Mouse (Mus musculus) forebrain, embryonic 14.5 days (tissue): ENCODE measurements around the gene Prkar1a. TPM values are rescaled to one million over a fixed set of nuclear protein-coding genes. Genes with fewer than 3 reads are reported as not detected.

Experiments
- ATAC-seq: fragments of 200-750 bp; cut with Nextera tagmentation; 2 replicates; pipeline ENCODE4 v1.8.0; 2017; ENCODE audit warnings: mild to moderate bottlenecking, moderate library complexity
- DNase-seq: peaks from one replicate; pipeline ENCODE4 v3.0.0-alpha.2; 2015; ENCODE audit warnings: low spot score
- H3K27ac ChIP-seq: fragments of 300-500 bp; sonication (generic); 2 replicates; pipeline ENCODE4 v1.5.1; 2014; ENCODE audit warnings: low read depth, mild to moderate bottlenecking, control low read depth, low read length, moderate library complexity
- H3K27me3 ChIP-seq: fragments of 300-500 bp; sonication (generic); replicated peaks from 2 replicates; pipeline ENCODE4 v1.6.1; 2014; ENCODE audit warnings: low read length, control low read depth, mixed read lengths; ENCODE audit not compliant: control insufficient read depth, insufficient read depth
- H3K36me3 ChIP-seq: fragments of 300-500 bp; sonication (generic); 2 replicates; pipeline ENCODE4 v1.6.1; 2014; ENCODE audit warnings: low read length, control low read depth; ENCODE audit not compliant: control insufficient read depth, insufficient read depth
- H3K4me1 ChIP-seq: fragments of 300-500 bp; sonication (generic); 2 replicates; pipeline ENCODE4 v1.6.1; 2014; ENCODE audit warnings: antibody characterized with exemption, low read length, control low read depth; ENCODE audit not compliant: control insufficient read depth, insufficient read depth
- H3K4me2 ChIP-seq: fragments of 300-500 bp; sonication (generic); 2 replicates; pipeline ENCODE4 v1.6.1; 2014; ENCODE audit warnings: mild to moderate bottlenecking, control low read depth, low read length
- H3K4me3 ChIP-seq: fragments of 300-500 bp; sonication (generic); 2 replicates; pipeline ENCODE4 v1.5.1; 2014; ENCODE audit warnings: low read depth, low read length, control low read depth
- H3K9ac ChIP-seq: fragments of 300-500 bp; sonication (generic); 2 replicates; pipeline ENCODE4 v1.6.1; 2014; ENCODE audit warnings: mild to moderate bottlenecking, low read length, control low read depth, moderate library complexity
- H3K9me3 ChIP-seq: fragments of 300-500 bp; sonication (generic); replicated peaks from 2 replicates; pipeline ENCODE4 v1.6.1; 2016; ENCODE audit warnings: low read length, control low read depth, mixed read lengths; ENCODE audit not compliant: control insufficient read depth
- WGBS: fragments of 180-500 bp; shearing (Covaris S2); extraction: QIAGEN DNeasy Blood & Tissue Kit; methylation state at CpG from one replicate; pipeline ENCODE4 v1.1.7; 2014; 5-methylcytosine and 5-hydroxymethylcytosine counted together
- polyA plus RNA-seq: library from polyadenylated mRNA; unstranded; fragments of >200 nt; fragmentation: Nextera tagmentation; extraction: Ambion mirVana; gene quantifications from 2 replicates; pipeline ENCODE4 v1.2.1, GENCODE M21; 2014

Prkar1a gene
- polyA plus RNA-seq, 1 experiment from 2014 or later: 504 TPM

DNA sequence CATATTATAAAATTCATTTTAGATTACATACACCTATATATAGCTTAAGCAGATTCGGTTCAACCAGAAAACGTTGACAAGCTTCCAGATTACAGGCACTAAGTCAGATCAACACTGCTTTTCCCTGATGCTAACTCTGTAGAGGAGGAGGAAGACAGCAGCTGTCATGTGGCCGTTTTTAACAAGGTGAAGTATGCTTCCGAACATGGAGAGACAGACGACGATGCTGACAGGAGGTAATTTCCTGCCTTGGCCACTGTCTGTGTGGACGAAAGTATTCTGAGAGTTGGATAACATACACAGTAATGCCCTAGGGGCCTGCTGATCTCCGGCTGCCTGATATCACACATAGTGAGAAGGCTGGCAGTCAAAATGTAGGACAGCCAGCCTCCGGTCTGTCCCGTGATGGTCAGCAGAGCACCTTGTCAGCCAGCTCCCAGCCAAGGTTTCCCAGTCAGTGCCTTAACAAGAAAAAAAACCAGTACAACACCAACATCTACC is 20.1 kb upstream of the Prkar1a start:
- H3K4me2 ChIP-seq: no peak overlapping the region

DNA sequence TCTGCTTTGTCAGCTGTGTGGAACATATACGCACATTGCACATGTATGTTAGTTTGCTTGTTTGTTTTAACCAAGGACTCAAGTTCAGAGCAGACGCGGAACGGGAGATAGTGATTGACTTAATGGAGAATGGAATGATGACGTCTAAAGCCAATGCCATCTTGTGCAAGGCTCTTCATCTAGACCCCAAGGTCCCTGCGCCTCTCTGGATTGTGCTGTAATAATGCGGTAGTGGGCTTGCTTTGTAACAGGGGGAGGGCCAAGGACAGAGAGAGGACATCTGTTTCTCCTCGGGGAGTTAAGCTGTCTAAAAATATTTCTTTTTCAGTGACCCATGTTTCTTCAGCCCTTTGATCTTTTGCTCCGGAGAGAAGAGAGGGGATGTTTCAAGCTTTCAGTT is 14.3 kb upstream of the Prkar1a start:
- Histone ChIP-seq H3K4me2 (no peak overlapping the region), H3K4me1 (no peaks in the 10 kb centered on the region), H3K36me3 (no peaks in the 10 kb centered on the region), H3K27me3 (no peaks in the 10 kb centered on the region), H3K4me3 (no peak overlapping the region), H3K27ac (no peak overlapping the region), H3K9me3 (no peaks in the 10 kb centered on the region), H3K9ac (no peak overlapping the region)
- WGBS: 91% methylated on average over 9 of the region's 9 CpGs
- DNase-seq (no peak), ATAC-seq (no peak)

More for the DNA sequence above, 20.1 kb upstream of the Prkar1a start:
- 84% methylated on average over 10 of the region's 10 CpGs for WGBS
- no peaks in the 10 kb centered on the region for H3K27me3 ChIP-seq
- no peak overlapping the region for H3K27ac ChIP-seq
- no peaks in the 10 kb centered on the region for H3K9me3 ChIP-seq
- ATAC-seq (no peak), DNase-seq (no peak)
- no peak overlapping the region for H3K4me3 ChIP-seq
- H3K36me3 ChIP-seq: no peaks in the 10 kb centered on the region
- H3K4me1 ChIP-seq: no peaks in the 10 kb centered on the region
- no peak overlapping the region for H3K9ac ChIP-seq

DNA sequence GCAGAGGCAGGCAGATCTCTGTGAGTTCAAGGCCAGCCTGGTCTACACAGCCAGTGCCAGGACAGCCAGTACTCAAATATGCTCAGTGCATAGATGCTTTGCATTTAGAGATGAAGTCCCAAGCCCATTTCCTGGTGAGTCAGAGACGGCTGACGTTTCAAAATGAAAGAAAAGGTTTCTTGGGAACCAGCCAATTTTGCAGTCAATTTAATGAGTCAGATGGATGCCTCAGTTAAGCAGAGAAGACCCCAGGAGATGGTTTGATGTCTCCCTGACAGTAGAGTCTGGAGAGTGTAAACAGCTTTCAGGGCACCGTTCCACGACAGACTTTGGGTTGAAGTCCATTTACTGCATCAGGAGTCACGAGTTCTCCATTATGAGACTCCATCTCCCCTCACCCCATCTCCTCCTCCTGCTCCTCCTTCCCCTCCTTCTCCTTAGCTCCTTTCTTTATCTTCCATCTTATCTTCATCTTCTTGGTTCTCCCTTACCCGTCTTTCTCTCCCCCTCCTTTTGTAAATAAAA is 13.3 kb upstream of the Prkar1a start:
- Histone ChIP-seq H3K9ac (no peak overlapping the region), H3K27ac (no peak overlapping the region), H3K4me3 (no peak overlapping the region), H3K36me3 (no peaks in the 10 kb centered on the region), H3K9me3 (no peaks in the 10 kb centered on the region), H3K4me1 (no peaks in the 10 kb centered on the region), H3K27me3 (no peaks in the 10 kb centered on the region), H3K4me2 (no peak overlapping the region)
- no peak for DNase-seq
- 74% methylated on average over 6 of the region's 6 CpGs for WGBS
- ATAC-seq: no peak

DNA sequence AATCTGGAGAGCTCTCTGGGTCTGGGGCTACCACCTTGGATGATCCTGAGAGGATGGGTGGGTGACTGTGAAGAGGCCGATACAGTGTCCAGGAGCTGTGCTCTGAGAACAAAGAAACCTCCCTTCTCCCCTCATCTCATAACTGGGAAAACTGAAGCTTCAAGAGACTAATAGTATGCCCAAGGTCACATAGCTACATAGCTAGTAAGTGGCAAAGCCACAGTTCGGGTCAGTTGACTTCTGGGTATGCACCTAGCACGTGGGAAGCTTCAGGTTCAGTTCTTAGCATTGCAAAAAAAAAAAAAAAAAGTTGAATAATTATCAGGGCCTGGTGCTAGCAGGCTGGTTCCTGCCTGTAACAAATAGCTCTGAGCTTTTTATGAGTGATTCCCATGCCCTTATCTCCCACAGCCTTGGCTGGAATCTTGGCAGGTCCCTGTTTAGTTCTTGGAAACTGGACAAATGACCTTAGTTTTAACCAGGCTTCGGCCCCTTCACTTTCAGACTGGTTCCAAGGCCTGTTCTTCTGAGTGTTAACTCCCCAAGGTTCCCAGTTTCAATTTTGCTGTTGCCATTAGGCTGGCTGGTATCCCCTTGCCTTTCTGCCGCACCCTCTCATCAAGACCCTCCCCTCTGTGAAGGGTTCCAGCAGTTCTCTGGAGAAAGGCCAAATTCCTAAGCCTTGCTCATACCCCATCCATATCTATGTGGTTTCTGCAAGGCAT is 7.5 kb upstream of the Prkar1a start:
- Histone ChIP-seq H3K4me3 (no peak overlapping the region), H3K4me2 (no peak overlapping the region), H3K27me3 (no peaks in the 10 kb centered on the region), H3K36me3 (no peaks in the 10 kb centered on the region), H3K27ac (no peak overlapping the region), H3K9ac (no peak overlapping the region), H3K4me1 (no peaks in the 10 kb centered on the region), H3K9me3 (no peaks in the 10 kb centered on the region)
- 85% methylated on average over 5 of the region's 5 CpGs for WGBS
- no peak for DNase-seq
- no peak for ATAC-seq

DNA sequence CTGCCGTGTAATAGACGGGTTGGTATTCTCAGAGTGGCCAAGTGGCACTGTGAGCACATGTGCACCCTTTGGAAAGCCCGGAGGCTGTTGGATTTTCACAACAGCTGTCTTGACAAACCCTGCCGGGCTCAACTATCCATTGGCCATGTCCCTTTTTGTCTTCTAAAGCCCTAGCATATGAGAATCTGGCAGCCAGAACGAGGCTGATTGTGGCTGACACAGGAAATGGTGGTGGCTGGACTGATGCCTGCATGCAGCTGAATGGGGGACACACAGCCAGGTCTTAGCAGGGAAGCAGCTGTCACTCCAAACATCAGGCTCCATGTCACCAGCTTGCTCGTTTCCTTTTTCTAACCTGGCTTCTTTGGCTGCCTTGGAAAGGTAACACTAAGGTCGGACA is 695 bp upstream of the Prkar1a start:
- DNase-seq (peak; percentile 69), ATAC-seq (no peak)
- Histone ChIP-seq H3K4me1 (peaks cover 27% of the 10 kb centered on the region), H3K36me3 (no peaks in the 10 kb centered on the region; the same call in 1 of the 2 replicates), H3K4me3 (no peak overlapping the region), H3K27ac (peak overlapping the region; percentile 97), H3K9ac (peak overlapping the region; percentile 55; the same call in 1 of the 2 replicates), H3K27me3 (no peaks in the 10 kb centered on the region), H3K4me2 (peak overlapping the region; percentile 74; the same call in 1 of the 2 replicates), H3K9me3 (no peaks in the 10 kb centered on the region)
- WGBS: 41% methylated on average over 7 of the region's 7 CpGs

DNA sequence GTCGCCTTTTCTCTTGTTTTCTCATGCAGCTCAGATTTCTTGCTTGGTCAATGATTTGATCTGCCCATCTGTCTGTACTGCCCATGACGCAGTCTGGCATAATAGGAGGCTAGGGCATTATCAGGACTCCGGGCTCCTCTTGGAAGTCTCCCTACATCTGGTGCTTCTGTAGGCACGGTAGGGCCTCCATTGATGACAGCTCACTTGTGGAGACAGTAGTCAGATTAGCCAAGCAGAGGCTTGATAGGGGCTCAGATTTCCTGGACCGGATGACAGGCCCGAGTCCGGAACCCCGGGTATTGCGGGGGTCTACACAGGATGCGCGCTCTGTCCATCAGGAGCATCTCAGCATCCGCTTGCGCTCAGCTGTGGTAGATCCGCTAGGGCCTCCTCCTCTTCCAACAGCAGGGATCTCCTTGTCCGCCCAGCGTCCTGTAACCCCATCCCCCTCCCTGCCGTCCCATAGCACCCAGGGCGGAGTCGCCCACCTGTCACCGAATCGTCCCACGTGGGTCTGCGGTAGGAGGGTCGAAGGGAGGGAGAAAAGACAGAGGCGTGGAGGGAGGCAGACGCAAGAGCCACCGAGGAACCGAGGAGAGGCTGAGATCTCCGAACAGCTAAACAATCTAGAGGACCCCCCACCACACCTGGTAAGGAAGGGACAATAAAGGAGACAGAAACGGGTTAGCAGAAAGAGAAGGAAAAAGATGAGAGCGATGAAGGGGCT is 933 bp downstream of the Prkar1a start:
- Histone ChIP-seq H3K9me3 (no peaks in the 10 kb centered on the region), H3K36me3 (peaks cover 15% of the 10 kb centered on the region), H3K4me1 (peaks cover 29% of the 10 kb centered on the region), H3K4me2 (peak overlapping the region; percentile 74), H3K9ac (peak overlapping the region; percentile 97), H3K27ac (peak overlapping the region; percentile 97), H3K4me3 (peak overlapping the region; percentile 91), H3K27me3 (no peaks in the 10 kb centered on the region)
- ATAC-seq (peak; percentile 78), DNase-seq (peak; percentile 84)
- 1% methylated on average over 31 of the region's 31 CpGs for WGBS

DNA sequence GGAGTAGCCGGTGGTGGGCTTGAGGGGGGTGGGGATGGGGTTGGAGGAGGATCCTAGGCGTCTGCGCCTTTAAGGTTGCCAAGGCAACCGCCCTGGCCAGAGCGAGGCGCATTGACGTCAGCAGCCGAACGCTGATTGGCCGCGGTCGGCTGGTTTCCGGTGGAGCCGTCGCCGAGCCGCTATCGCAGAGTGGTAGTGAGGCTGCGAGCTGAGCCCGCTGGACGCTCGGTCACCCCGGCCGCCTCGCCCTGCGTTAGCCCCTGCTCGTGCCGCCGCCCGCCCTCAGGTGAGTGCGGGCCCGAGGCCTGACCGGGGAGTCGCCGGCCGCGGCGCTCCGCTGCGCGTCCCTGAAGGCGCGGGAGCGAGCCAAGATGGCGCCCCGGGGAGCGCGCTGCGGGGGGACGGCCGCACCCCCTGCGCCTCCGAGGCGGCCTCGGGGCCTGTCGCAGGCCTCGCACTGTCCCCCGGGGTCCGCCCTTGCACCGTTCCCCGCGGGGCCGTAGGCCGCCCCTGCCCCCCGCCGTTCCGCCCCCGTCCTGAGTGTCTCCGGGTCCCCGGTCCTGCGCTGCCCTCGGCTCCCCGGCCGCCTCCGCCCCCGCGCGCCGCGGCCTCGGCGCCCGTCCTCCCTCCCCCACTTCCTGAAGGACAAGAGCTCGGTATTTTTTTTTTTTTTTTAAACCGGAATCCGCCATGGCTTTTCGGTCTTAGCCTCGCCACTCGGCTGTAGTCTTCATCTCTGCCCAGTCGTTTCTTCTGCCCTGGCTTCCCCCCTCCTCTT is 1.8 kb downstream of the Prkar1a start:
- H3K9me3 ChIP-seq: no peaks in the 10 kb centered on the region
- DNase-seq (peak; percentile 98), ATAC-seq (peak; percentile 95)
- under 1% methylated on average over 75 of the region's 90 CpGs for WGBS
- H3K9ac ChIP-seq: peak overlapping the region; percentile 97
- peaks cover 29% of the 10 kb centered on the region for H3K4me1 ChIP-seq
- no peaks in the 10 kb centered on the region for H3K27me3 ChIP-seq
- peak overlapping the region; percentile 78 for H3K4me2 ChIP-seq
- H3K27ac ChIP-seq: peak overlapping the region; percentile 97
- peak overlapping the region; percentile 91 for H3K4me3 ChIP-seq
- H3K36me3 ChIP-seq: peaks cover 23% of the 10 kb centered on the region

DNA sequence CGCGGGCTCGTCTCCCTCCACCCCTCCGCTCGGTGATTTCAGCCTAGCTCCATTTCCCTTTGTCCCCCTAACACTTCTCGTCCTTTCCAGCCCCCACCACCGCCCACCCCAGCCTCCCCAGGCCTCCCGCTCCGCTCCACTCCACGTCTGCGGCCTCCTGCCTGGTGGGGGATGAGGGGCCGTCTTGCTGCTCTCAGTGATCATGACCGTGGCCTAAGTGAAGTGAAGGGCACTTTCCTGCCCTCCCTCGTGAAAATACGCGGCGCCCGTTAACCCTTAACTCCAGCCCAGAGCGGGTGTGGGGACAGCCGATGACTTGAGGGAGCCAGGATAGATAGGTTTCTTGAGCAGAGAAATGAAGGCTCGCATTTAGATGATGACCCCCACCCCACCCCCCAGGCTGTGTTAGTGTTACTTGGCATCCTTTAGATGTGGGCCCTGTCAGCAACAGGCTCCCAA is 2.4 kb downstream of the Prkar1a start:
- Histone ChIP-seq H3K4me2 (peak overlapping the region; percentile 78), H3K9ac (peak overlapping the region; percentile 97), H3K4me1 (peaks cover 29% of the 10 kb centered on the region), H3K36me3 (peaks cover 29% of the 10 kb centered on the region), H3K27me3 (no peaks in the 10 kb centered on the region), H3K9me3 (no peaks in the 10 kb centered on the region), H3K27ac (peak overlapping the region; percentile 97), H3K4me3 (peak overlapping the region; percentile 91)
- under 1% methylated on average over 21 of the region's 21 CpGs for WGBS
- ATAC-seq (peak; percentile 0; the same call in 1 of the 2 replicates), DNase-seq (peak; percentile 10)
